Mouse (Mus musculus): ENCODE results near the gene Arap1. TPM values are rescaled to one million over a fixed set of nuclear protein-coding genes. Genes with fewer than 3 reads are reported as not detected.

The Arap1 gene
- total and polyA plus RNA-seq, 2 experiments from 2014 or later: 10.5 to 14.3 TPM

DNA sequence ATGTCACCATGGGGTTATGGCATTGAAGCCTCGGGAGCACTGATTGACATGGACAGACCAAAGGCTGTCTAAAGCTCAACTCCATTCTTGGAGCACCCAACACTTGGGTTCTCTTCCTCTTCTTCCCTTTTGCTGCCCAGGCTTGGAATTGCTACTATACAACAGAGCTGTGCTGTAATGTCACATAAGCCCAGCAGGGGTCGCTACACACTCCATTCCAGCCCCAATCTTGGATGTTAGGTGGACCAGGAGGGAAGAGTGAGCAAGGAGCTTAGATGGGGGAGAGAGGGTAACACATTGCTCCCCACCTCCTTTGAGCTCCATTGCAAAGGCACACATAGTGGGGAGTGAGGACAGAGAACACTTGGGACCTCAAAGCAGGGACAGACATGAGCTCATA is 79.9 kb downstream of the Arap1 start:
- Histone ChIP-seq H3K36me3 (ENCODE audit: insufficient read depth) (no peaks in the 10 kb centered on the region), H3K9me3 (ENCODE audit: low read length) (no peaks in the 10 kb centered on the region), H3K4me2 (ENCODE audit: low read depth) (no peak overlapping the region), H3K27ac (ENCODE audit: low read depth, low read length) (no peak overlapping the region), H3K4me3 (ENCODE audit: low read depth, low read length) (no peak overlapping the region), H3K4me1 (ENCODE audit: insufficient read depth) (peaks cover 22% of the 10 kb centered on the region; the same call in 1 of the 2 replicates), H3K9ac (no peak overlapping the region), H3K27me3 (ENCODE audit: insufficient read depth, low read length) (no peaks in the 10 kb centered on the region)
- peak; percentile 87 for TF ChIP-seq CTCF (IDR thresholded peaks at IDR 0.05; ENCODE audit: low read depth)
- WGBS: 7% methylated on average over 2 of the region's 2 CpGs
- ATAC-seq (no peak), DNase-seq (peak; percentile 53)

DNA sequence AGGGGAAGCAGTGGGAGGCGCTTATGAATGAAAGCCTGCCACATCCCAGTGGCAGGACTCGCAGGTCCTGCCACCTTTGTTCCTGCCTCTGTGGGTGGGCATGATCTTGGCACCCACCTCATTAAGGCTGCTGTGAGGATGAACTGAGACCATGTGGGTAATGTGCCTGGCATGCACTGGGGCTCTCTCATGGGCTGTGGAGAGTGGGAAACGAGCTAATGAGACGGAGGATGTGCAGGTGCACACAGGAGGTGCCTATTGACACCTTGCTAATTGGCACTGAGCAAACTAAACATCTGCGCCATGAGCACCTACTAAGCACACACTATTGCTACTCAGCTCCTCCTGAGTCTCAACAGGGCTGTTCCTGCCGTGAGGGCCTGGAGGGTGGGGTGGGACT is 87.2 kb downstream of the Arap1 start:
- DNase-seq (no peak), ATAC-seq (0 out of 2 replicates have a peak, but pooled peaks have one; percentile 16)
- no peak for TF ChIP-seq CTCF (IDR thresholded peaks at IDR 0.05; ENCODE audit: low read depth)
- Histone ChIP-seq H3K27me3 (ENCODE audit: insufficient read depth, low read length) (no peaks in the 10 kb centered on the region), H3K36me3 (ENCODE audit: insufficient read depth) (no peaks in the 10 kb centered on the region), H3K9ac (no peak overlapping the region), H3K4me2 (ENCODE audit: low read depth) (no peak overlapping the region), H3K4me1 (ENCODE audit: insufficient read depth) (no peaks in the 10 kb centered on the region), H3K27ac (ENCODE audit: low read depth, low read length) (no peak overlapping the region), H3K9me3 (ENCODE audit: low read length) (no peaks in the 10 kb centered on the region), H3K4me3 (ENCODE audit: low read depth, low read length) (no peak overlapping the region)
- 30% methylated on average over 6 of the region's 6 CpGs for WGBS

DNA sequence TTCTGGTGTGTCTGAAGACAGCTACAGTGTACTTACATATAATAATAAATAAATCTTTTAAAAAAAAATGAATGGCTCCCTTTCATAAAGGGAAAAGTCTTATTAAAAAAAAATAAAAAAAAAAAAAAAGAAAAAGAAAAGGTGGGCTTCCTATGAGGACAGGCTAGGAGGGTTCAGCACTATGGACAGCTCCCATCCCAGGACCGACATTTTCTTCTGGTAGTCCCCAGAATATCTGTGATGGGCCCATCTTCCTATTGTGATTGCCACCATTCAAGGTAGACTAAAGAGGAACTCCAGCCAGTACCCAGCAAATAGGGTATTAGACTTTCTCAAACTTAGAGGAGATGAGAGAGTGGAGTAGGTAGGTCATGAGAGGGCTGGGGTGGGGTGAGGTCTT is 90.0 kb downstream of the Arap1 start:
- no peaks in the 10 kb centered on the region for H3K27me3 ChIP-seq (ENCODE audit: insufficient read depth, low read length)
- H3K9me3 ChIP-seq (ENCODE audit: low read length): no peaks in the 10 kb centered on the region
- 24% methylated on average over 1 of the region's 1 CpGs for WGBS
- no peak for ATAC-seq
- no peak for TF ChIP-seq CTCF (IDR thresholded peaks at IDR 0.05; ENCODE audit: low read depth)
- no peak overlapping the region for H3K4me3 ChIP-seq (ENCODE audit: low read depth, low read length)
- no peak for DNase-seq
- H3K36me3 ChIP-seq (ENCODE audit: insufficient read depth): no peaks in the 10 kb centered on the region
- H3K4me2 ChIP-seq (ENCODE audit: low read depth): no peak overlapping the region
- no peaks in the 10 kb centered on the region for H3K4me1 ChIP-seq (ENCODE audit: insufficient read depth)
- no peak overlapping the region for H3K27ac ChIP-seq (ENCODE audit: low read depth, low read length)
- H3K9ac ChIP-seq: no peak overlapping the region

DNA sequence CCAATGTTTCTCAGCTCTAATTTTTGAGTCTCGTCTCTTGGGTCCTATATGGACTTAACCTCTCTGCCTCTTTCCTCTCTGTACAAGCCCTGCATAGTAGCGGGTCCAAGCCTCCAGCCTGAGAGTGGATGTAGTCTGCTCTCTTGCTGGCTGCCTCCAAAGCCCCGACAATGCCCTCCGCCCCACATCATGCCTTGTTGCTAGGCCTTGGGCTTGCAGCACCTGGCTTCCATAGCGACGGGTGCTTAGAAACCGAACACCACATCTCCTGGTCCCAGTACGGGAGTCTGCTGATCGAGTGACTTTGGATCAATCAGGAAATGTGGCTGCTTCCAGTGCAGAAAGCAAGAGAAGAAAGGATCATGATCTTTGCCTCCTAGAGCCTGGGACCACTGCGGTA is 95.2 kb downstream of the Arap1 start:
- H3K9me3 ChIP-seq (ENCODE audit: low read length): no peaks in the 10 kb centered on the region
- peak overlapping the region; percentile 10; the same call in 1 of the 2 replicates for H3K27ac ChIP-seq (ENCODE audit: low read depth, low read length)
- TF ChIP-seq CTCF (IDR thresholded peaks at IDR 0.05; ENCODE audit: low read depth): no peak
- WGBS: 62% methylated on average over 10 of the region's 10 CpGs
- H3K9ac ChIP-seq: no peak overlapping the region
- peak; percentile 79 for ATAC-seq
- H3K27me3 ChIP-seq (ENCODE audit: insufficient read depth, low read length): no peaks in the 10 kb centered on the region
- no peak for DNase-seq
- H3K36me3 ChIP-seq (ENCODE audit: insufficient read depth): no peaks in the 10 kb centered on the region
- 0 out of 2 replicates have a peak, but pooled peaks cover 4% of the 10 kb centered on the region for H3K4me1 ChIP-seq (ENCODE audit: insufficient read depth)
- no peak overlapping the region for H3K4me2 ChIP-seq (ENCODE audit: low read depth)
- H3K4me3 ChIP-seq (ENCODE audit: low read depth, low read length): no peak overlapping the region

DNA sequence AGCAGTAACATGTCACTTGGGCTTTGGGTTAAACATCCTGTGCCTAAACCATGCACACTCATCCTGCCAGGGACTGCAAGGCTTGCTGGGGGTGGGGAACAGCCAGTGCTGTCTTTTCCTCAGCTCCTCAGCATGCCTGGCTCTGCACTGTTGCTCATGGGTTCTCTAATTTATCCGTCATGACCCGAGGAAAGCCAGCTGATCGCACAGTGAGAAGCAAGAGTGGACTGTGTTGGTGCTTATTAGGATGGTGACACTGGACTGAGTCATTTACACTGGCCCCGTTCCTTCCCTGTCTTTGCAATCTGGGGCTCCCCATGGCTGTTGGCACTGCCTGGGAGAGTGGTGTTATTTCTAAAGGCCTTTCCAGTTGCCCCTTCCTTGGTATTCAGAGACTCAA is 96.3 kb downstream of the Arap1 start:
- no peaks in the 10 kb centered on the region for H3K9me3 ChIP-seq (ENCODE audit: low read length)
- H3K9ac ChIP-seq: no peak overlapping the region
- H3K36me3 ChIP-seq (ENCODE audit: insufficient read depth): no peaks in the 10 kb centered on the region
- H3K27ac ChIP-seq (ENCODE audit: low read depth, low read length): no peak overlapping the region
- H3K27me3 ChIP-seq (ENCODE audit: insufficient read depth, low read length): no peaks in the 10 kb centered on the region
- DNase-seq (no peak), ATAC-seq (no peak)
- no peak for TF ChIP-seq CTCF (IDR thresholded peaks at IDR 0.05; ENCODE audit: low read depth)
- 0 out of 2 replicates have a peak, but pooled peaks cover 4% of the 10 kb centered on the region for H3K4me1 ChIP-seq (ENCODE audit: insufficient read depth)
- H3K4me2 ChIP-seq (ENCODE audit: low read depth): no peak overlapping the region
- H3K4me3 ChIP-seq (ENCODE audit: low read depth, low read length): no peak overlapping the region
- 75% methylated on average over 4 of the region's 4 CpGs for WGBS

DNA sequence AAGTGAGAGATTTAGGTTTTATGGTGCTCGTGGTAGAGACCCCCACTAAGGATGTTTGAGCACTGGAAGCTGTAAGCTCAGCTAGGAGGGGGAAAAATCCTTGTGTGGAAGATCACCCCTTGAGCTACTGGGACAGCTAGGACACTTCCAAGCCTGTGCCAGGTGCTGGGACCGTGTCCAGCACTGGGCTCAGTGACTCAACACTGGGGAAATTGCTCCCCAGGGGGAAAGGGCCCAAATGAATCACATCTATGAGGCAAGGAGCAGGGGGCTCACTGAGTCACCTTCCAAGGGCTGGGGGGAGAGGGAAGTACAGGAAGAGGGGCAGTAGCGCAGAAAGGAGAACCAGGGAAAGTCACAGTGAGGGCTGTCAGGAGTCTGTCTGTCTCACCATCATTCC is 102.0 kb downstream of the Arap1 start:
- WGBS: 39% methylated on average over 3 of the region's 3 CpGs
- Histone ChIP-seq H3K4me1 (ENCODE audit: insufficient read depth) (peaks cover 12% of the 10 kb centered on the region), H3K4me3 (ENCODE audit: low read depth, low read length) (no peak overlapping the region), H3K4me2 (ENCODE audit: low read depth) (no peak overlapping the region), H3K27ac (ENCODE audit: low read depth, low read length) (no peak overlapping the region), H3K27me3 (ENCODE audit: insufficient read depth, low read length) (no peaks in the 10 kb centered on the region; the same call in 1 of the 2 replicates), H3K9me3 (ENCODE audit: low read length) (no peaks in the 10 kb centered on the region), H3K36me3 (ENCODE audit: insufficient read depth) (no peaks in the 10 kb centered on the region), H3K9ac (no peak overlapping the region)
- no peak for ATAC-seq
- no peak for TF ChIP-seq CTCF (IDR thresholded peaks at IDR 0.05; ENCODE audit: low read depth)
- no peak for DNase-seq

DNA sequence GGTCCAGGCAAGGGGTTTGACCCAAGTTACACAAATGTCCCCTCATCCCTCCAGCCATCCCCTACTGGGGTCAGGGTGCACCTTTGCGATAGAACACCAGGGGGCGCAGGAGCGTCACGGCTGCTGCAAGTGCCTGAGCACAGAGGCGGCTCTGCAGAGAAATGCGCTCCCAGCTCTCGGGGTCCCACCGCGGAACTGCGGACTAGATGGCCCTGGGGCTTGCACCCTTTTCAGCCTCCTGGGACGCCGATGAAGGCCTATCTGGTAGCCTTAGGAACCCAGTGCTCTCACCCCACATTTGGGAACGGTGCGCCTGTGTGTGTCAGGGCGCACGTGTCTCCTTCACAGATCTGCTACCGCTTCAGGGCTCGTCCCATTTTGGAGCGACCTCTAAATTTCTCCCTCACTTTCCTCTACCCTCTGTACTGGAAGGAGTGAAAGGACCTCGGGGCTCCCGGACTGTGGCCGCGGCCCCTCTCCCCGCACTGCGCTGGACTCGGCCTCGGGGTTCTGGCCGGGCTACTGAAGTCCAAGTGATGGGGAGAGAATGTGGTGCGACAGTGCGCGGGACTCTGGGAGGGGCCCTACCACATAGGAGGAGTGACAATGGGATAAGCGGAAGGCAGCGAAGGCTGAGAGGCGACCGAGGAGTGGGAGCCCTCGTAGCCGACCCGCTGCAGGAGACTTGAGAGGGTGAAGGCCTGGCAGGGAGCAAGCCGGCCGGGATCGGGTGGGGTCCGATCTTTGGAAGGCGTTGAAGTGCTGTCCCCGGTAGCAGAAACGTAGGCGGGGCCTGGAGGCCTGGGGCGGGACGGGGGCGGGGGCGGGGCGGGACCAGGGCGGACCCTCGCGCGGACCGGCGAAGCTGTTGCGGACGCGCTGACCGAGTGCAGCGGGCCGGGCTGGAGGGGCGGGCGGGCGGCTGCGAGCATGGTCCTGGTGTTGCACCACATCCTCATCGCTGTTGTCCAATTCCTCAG is 102.8 kb downstream of the Arap1 start:
- H3K27me3 ChIP-seq (ENCODE audit: insufficient read depth, low read length): no peaks in the 10 kb centered on the region; the same call in 1 of the 2 replicates
- peak overlapping the region; percentile 60 for H3K4me3 ChIP-seq (ENCODE audit: low read depth, low read length)
- H3K4me1 ChIP-seq (ENCODE audit: insufficient read depth): peaks cover 20% of the 10 kb centered on the region
- H3K9me3 ChIP-seq (ENCODE audit: low read length): no peaks in the 10 kb centered on the region
- 2% methylated on average over 55 of the region's 68 CpGs for WGBS
- H3K27ac ChIP-seq (ENCODE audit: low read depth, low read length): peak overlapping the region; percentile 68
- TF ChIP-seq CTCF (IDR thresholded peaks at IDR 0.05; ENCODE audit: low read depth): peak; percentile 100
- H3K9ac ChIP-seq: peak overlapping the region; percentile 65
- peak overlapping the region; percentile 99 for H3K4me2 ChIP-seq (ENCODE audit: low read depth)
- DNase-seq (peak; percentile 91), ATAC-seq (peak; percentile 90)
- H3K36me3 ChIP-seq (ENCODE audit: insufficient read depth): no peaks in the 10 kb centered on the region
